Mouse (Mus musculus) liver, embryonic 14.5 days (tissue): Measurements from ENCODE around the gene Cela2a. TPM values are rescaled to one million over a fixed set of nuclear protein-coding genes. Genes with fewer than 3 reads are reported as not detected.

Experiments used
- ATAC-seq: fragments of 200-750 bp; cut with Nextera tagmentation; 2 replicates; pipeline ENCODE4 v1.8.0; 2017; ENCODE audit warnings: moderate number of reproducible peaks, mild to moderate bottlenecking, moderate library complexity; ENCODE audit not compliant: insufficient read depth
- DNase-seq, 3 experiments: peaks; one replicate each; pipeline ENCODE4 v3.0.0-alpha.2; 2012 to 2013; ENCODE audit warnings: low read depth in 3 of 3, low spot score in 3 of 3
- H3K27ac ChIP-seq: fragments of 300-500 bp; sonication (generic); 2 replicates; pipeline ENCODE4 v1.5.1; 2014; ENCODE audit warnings: moderate library complexity, mild to moderate bottlenecking, control low read depth, inconsistent platforms
- H3K27me3 ChIP-seq: fragments of 300-500 bp; sonication (generic); 2 replicates; pipeline ENCODE4 v1.6.1; 2014; ENCODE audit warnings: mild to moderate bottlenecking, low read length, moderate library complexity; ENCODE audit not compliant: control insufficient read depth, insufficient read depth
- H3K36me3 ChIP-seq: fragments of 300-500 bp; sonication (generic); replicated peaks from 2 replicates; pipeline ENCODE4 v1.6.1; 2014; ENCODE audit warnings: low read depth; ENCODE audit not compliant: control insufficient read depth, insufficient read depth
- H3K4me1 ChIP-seq, 2 experiments: fragments of 200-500 bp in 1 of 2; fragments of 300-500 bp in 1 of 2; sonication (generic) in 1 of 2; replicated peaks; 2 replicates each; pipeline ENCODE4 v1.6.1; 2012 to 2014; ENCODE audit warnings: antibody characterized with exemption in 1 of 2, inconsistent platforms in 1 of 2, low read length in 1 of 2; ENCODE audit not compliant: control insufficient read depth in 2 of 2, insufficient read depth in 2 of 2
- H3K4me2 ChIP-seq: fragments of 300-500 bp; sonication (generic); 2 replicates; pipeline ENCODE4 v1.6.1; 2014; ENCODE audit warnings: low read depth, mild to moderate bottlenecking, control low read depth, moderate library complexity
- H3K4me3 ChIP-seq, 2 experiments: fragments of 200-500 bp in 1 of 2; fragments of 300-500 bp in 1 of 2; sonication (generic) in 1 of 2; 2 replicates each; pipeline ENCODE4 v1.5.1; 2012 to 2014; ENCODE audit warnings: low read depth in 2 of 2, low read length in 2 of 2, mild to moderate bottlenecking in 2 of 2, control low read depth in 1 of 2, inconsistent platforms in 1 of 2, moderate library complexity in 1 of 2; ENCODE audit not compliant: insufficient read depth in 1 of 2
- H3K9ac ChIP-seq: fragments of 300-500 bp; sonication (generic); replicated peaks from 2 replicates; pipeline ENCODE4 v1.6.1; 2014; ENCODE audit warnings: mild to moderate bottlenecking, control low read depth, moderate library complexity
- H3K9me3 ChIP-seq: fragments of 300-500 bp; sonication (generic); 2 replicates; pipeline ENCODE4 v1.6.1; 2016; ENCODE audit warnings: low read length, mixed read lengths; ENCODE audit not compliant: control insufficient read depth
- CTCF ChIP-seq: IDR thresholded peaks from 2 replicates; pipeline ENCODE4 v1.5.1; 2016; ENCODE audit warnings: antibody characterized with exemption, low read depth, control low read depth
- EP300 ChIP-seq: IDR thresholded peaks from 2 replicates; pipeline ENCODE4 v1.6.1; 2016; ENCODE audit warnings: antibody characterized with exemption, low read depth
- WGBS: fragments of 180-500 bp; shearing (Covaris S2); extraction: QIAGEN DNeasy Blood & Tissue Kit; methylation state at CpG from one replicate; pipeline ENCODE4 v1.1.7; 2014; ENCODE audit not compliant: insufficient replicate concordance; 5-methylcytosine and 5-hydroxymethylcytosine counted together
- polyA plus RNA-seq, 2 experiments: library from polyadenylated mRNA; depleted of rRNA in 1 of 2; stranded (reverse) in 1 of 2; unstranded in 1 of 2; fragments of >200 nt; fragmentation: Nextera tagmentation in 1 of 2; extraction: Ambion mirVana in 1 of 2; gene quantifications; 2 replicates each; pipeline versions ENCODE4 v1.2.1 to v1.2.3; 2012 to 2014

The Cela2a gene
- polyA plus RNA-seq, 2 experiments: not detected

GRCm38 (mm10) chr4:141827401-141827800, 1.4 kb upstream of the Cela2a start:
- Histone ChIP-seq H3K4me1 (peaks cover 0 to 5% of the 10 kb centered on the region in 2 experiments; a peak in 1 of 4 replicates), H3K4me2 (no peak overlapping the region), H3K9ac (no peak overlapping the region), H3K27ac (no peak overlapping the region), H3K27me3 (no peaks in the 10 kb centered on the region), H3K4me3 (no peak overlapping the region), H3K9me3 (no peaks in the 10 kb centered on the region), H3K36me3 (no peaks in the 10 kb centered on the region)
- no peak for DNase-seq
- no peak for TF ChIP-seq EP300
- TF ChIP-seq CTCF: no peak
- WGBS: 65% methylated on average over 2 of the region's 2 CpGs
- ATAC-seq: no peak

- ATAC-seq (peak; percentile 76), DNase-seq (peak; percentile 50 to 67 (median 58))
- H3K4me2 ChIP-seq: no peak overlapping the region
- no peak overlapping the region for H3K4me3 ChIP-seq
- TF ChIP-seq EP300 (no peak), CTCF (no peak)
- H3K4me1 ChIP-seq: peaks cover 0 to 5% of the 10 kb centered on the region in 2 experiments; a peak in 1 of 4 replicates
- no peak overlapping the region for H3K9ac ChIP-seq
- no peaks in the 10 kb centered on the region for H3K27me3 ChIP-seq
- whole genome bisulfite sequencing: 33% methylated on average over 3 of the region's 3 CpGs
- no peaks in the 10 kb centered on the region for H3K36me3 ChIP-seq
- H3K27ac ChIP-seq: no peak overlapping the region
- H3K9me3 ChIP-seq: no peaks in the 10 kb centered on the region
These were observed 3.0 kb downstream of the Cela2a start for GRCm38 (mm10) chr4:141822979-141823378.

GRCm38 (mm10) chr4:141822089-141822488, 3.9 kb downstream of the Cela2a start:
- ATAC-seq: no peak

GRCm38 (mm10) chr4:141821178-141821577, 4.8 kb downstream of the Cela2a start:
- no peak overlapping the region for H3K9ac ChIP-seq
- no peak for TF ChIP-seq CTCF
- no peak for TF ChIP-seq EP300
- no peaks in the 10 kb centered on the region for H3K9me3 ChIP-seq
- WGBS: 59% methylated on average over 3 of the region's 3 CpGs
- H3K27ac ChIP-seq: no peak overlapping the region
- no peak for DNase-seq
- H3K4me3 ChIP-seq: no peak overlapping the region
- ATAC-seq: no peak
- H3K4me1 ChIP-seq: peaks cover 0 to 5% of the 10 kb centered on the region in 2 experiments; a peak in 1 of 4 replicates
- no peak overlapping the region for H3K4me2 ChIP-seq
- no peaks in the 10 kb centered on the region for H3K36me3 ChIP-seq
- no peaks in the 10 kb centered on the region for H3K27me3 ChIP-seq

More at GRCm38 (mm10) chr4:141822089-141822488, 3.9 kb downstream of the Cela2a start:
- Histone ChIP-seq H3K9me3 (no peaks in the 10 kb centered on the region), H3K4me3 (no peak overlapping the region), H3K27me3 (no peaks in the 10 kb centered on the region), H3K36me3 (no peaks in the 10 kb centered on the region), H3K4me2 (no peak overlapping the region), H3K27ac (no peak overlapping the region), H3K4me1 (peaks cover 0 to 5% of the 10 kb centered on the region in 2 experiments; a peak in 1 of 4 replicates), H3K9ac (no peak overlapping the region)
- no peak for DNase-seq
- peak; percentile 68 for TF ChIP-seq CTCF
- TF ChIP-seq EP300: no peak
- 70% methylated on average over 10 of the region's 10 CpGs for WGBS

GRCm38 (mm10) chr4:141819316-141819715, 6.6 kb downstream of the Cela2a start:
- Histone ChIP-seq H3K9ac (no peak overlapping the region), H3K4me1 (peaks cover 0 to 5% of the 10 kb centered on the region in 2 experiments; a peak in 1 of 4 replicates), H3K36me3 (no peaks in the 10 kb centered on the region), H3K27me3 (no peaks in the 10 kb centered on the region), H3K4me2 (no peak overlapping the region), H3K9me3 (no peaks in the 10 kb centered on the region), H3K4me3 (no peak overlapping the region), H3K27ac (no peak overlapping the region)
- DNase-seq (no peak), ATAC-seq (no peak)
- WGBS: 72% methylated on average over 7 of the region's 7 CpGs
- TF ChIP-seq CTCF (no peak), EP300 (no peak)
